Mouse (Mus musculus): Measurements from ENCODE around the gene Gm11042. TPM values are rescaled to one million over a fixed set of nuclear protein-coding genes. Genes with fewer than 3 reads are reported as not detected.

The Gm11042 gene
- not detected in 2 replicates for polyA plus RNA-seq (2015; fragmentation: Nextera tagmentation; extraction: Ambion mirVana)

DNA sequence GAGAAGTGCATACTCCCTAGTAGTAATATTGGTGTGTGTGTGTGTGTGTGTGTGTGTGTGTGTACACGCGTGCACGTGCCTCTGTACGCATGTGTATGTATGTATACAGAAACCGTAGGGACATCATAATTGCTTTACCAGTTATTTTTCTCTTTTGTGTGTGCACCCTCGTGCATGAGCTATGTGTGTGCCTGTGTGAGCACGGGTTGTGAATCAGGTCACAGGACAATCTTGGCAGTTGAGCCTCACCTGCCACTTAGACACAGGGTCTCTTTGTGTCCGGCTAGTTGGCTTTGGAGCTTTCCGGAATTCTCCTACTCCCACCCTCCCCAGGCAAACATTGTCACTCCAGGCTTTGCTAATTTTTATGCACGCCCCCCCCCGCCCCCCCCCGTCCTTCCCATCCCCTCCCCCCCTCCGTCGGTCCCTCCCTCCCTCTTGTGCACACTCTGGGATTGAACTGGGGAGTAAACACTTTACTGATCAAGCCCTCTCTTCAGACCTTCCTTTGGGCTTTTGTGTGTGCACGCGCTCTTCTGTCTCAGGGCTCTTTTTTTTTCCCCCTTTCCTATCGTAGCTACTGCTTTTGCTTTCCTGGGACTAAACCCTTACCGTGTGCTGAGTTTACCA lies at the start of gene Gm11042:
Gene Gm11042 (minus strand): TSS at position 51 of the 630 bp plus-strand sequence.
- DNase-seq (ENCODE audit: low spot score) (no peak), ATAC-seq (replicated peaks; ENCODE audit: low FRiP score, low read depth) (peak; percentile 59)
- Histone ChIP-seq H3K4me1 (replicated peaks; ENCODE audit: insufficient read depth, low read length) (no peaks in the 10 kb centered on the region), H3K9me3 (replicated peaks; ENCODE audit: low read length) (no peaks in the 10 kb centered on the region), H3K27ac (no peak within 1 kb of the TSS), H3K4me3 (replicated peaks; ENCODE audit: low read depth, low read length) (peak within 1 kb of the TSS; percentile 41), H3K27me3 (ENCODE audit: insufficient read depth, low read length) (no peaks in the 10 kb centered on the region), H3K36me3 (ENCODE audit: insufficient read depth, low read length) (no peaks in the 10 kb centered on the region), H3K4me2 (ENCODE audit: low read length) (peak within 1 kb of the TSS; percentile 60), H3K9ac (ENCODE audit: low read depth, low read length) (peak within 1 kb of the TSS; percentile 47; the same call in 1 of the 2 replicates)
- WGBS = 29% methylated on average over 17 of the region's 18 CpGs
- no peak for TF ChIP-seq CTCF (IDR thresholded peaks at IDR 0.05; ENCODE audit: low read depth)

DNA sequence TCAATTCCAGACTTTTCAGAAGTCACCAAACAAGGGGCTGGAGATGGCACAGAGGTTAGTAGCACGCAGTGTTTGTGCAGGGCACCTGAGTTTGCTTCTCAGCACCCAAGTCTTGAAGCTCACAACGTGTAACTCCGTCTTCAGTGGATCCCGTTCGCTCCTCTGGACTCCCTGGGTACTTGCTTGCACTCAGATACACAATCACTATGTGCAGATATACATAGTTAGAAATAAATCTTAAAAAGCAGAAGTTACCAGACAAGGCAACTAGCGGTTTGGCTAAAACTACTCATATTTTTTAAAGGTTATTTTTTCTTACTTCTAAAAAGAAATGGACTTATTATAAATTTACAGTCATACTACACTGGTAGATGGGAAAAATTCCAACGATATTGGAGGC lies 48.3 kb upstream of the Gm11042 start:
- H3K9me3 ChIP-seq (replicated peaks; ENCODE audit: low read length) = no peaks in the 10 kb centered on the region
- H3K36me3 ChIP-seq (ENCODE audit: insufficient read depth, low read length) = no peaks in the 10 kb centered on the region
- no peak overlapping the region for H3K9ac ChIP-seq (ENCODE audit: low read depth, low read length)
- no peak for TF ChIP-seq CTCF (IDR thresholded peaks at IDR 0.05; ENCODE audit: low read depth)
- ATAC-seq (replicated peaks; ENCODE audit: low FRiP score, low read depth) (no peak), DNase-seq (ENCODE audit: low spot score) (no peak)
- H3K27me3 ChIP-seq (ENCODE audit: insufficient read depth, low read length) = no peaks in the 10 kb centered on the region
- no peak overlapping the region for H3K4me3 ChIP-seq (replicated peaks; ENCODE audit: low read depth, low read length)
- H3K4me2 ChIP-seq (ENCODE audit: low read length) = no peak overlapping the region
- WGBS = 86% methylated on average over 7 of the region's 7 CpGs
- no peak overlapping the region for H3K27ac ChIP-seq
- H3K4me1 ChIP-seq (replicated peaks; ENCODE audit: insufficient read depth, low read length) = no peaks in the 10 kb centered on the region

DNA sequence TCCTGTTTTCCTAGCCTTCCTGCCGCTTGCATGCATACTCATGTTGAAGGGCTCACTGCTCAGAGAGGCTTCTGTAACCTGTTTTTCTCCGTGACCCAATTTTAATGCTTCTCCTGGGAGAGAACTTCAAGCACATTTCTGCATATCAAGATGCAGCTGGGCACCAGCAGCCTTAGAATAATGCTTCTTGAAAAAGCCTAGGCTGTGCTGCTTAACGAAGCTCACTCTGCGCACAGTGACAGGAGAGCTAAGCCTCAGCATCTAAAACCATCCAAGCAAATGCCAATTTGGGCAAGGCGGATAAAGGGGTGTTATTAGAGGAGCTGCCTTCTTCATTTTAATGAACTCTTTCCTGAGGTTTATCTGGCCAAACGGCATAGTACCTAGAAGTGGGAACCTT lies 46.9 kb upstream of the Gm11042 start:
- Histone ChIP-seq H3K4me1 (replicated peaks; ENCODE audit: insufficient read depth, low read length) (no peaks in the 10 kb centered on the region), H3K9ac (ENCODE audit: low read depth, low read length) (no peak overlapping the region), H3K9me3 (replicated peaks; ENCODE audit: low read length) (no peaks in the 10 kb centered on the region), H3K4me2 (ENCODE audit: low read length) (no peak overlapping the region), H3K36me3 (ENCODE audit: insufficient read depth, low read length) (no peaks in the 10 kb centered on the region), H3K27ac (no peak overlapping the region), H3K27me3 (ENCODE audit: insufficient read depth, low read length) (no peaks in the 10 kb centered on the region), H3K4me3 (replicated peaks; ENCODE audit: low read depth, low read length) (no peak overlapping the region)
- no peak for TF ChIP-seq CTCF (IDR thresholded peaks at IDR 0.05; ENCODE audit: low read depth)
- DNase-seq (ENCODE audit: low spot score) (no peak), ATAC-seq (replicated peaks; ENCODE audit: low FRiP score, low read depth) (no peak)
- WGBS = 89% methylated on average over 6 of the region's 6 CpGs

DNA sequence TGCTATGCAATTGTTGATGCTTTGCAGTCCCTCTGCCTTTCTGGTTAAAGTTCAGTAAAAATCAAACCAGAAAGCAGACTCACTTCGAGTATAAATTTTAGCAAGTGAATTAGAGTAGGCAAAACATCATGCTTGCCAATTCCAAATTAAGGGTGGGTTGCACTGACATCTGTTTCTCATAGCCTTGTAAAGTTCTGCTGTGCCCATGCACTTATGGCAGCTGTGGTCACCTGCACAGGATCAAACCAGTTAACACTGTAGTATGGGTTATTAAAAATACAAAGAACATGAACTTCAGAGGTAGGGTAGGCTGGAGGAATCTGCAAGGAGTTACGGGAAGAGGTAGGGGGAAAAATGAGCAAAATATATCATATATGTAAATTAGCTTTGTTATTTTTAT lies 46.3 kb upstream of the Gm11042 start:
- Histone ChIP-seq H3K9ac (ENCODE audit: low read depth, low read length) (no peak overlapping the region), H3K4me3 (replicated peaks; ENCODE audit: low read depth, low read length) (no peak overlapping the region), H3K27ac (no peak overlapping the region), H3K9me3 (replicated peaks; ENCODE audit: low read length) (no peaks in the 10 kb centered on the region), H3K27me3 (ENCODE audit: insufficient read depth, low read length) (no peaks in the 10 kb centered on the region), H3K4me1 (replicated peaks; ENCODE audit: insufficient read depth, low read length) (no peaks in the 10 kb centered on the region), H3K4me2 (ENCODE audit: low read length) (no peak overlapping the region), H3K36me3 (ENCODE audit: insufficient read depth, low read length) (no peaks in the 10 kb centered on the region)
- no peak for TF ChIP-seq CTCF (IDR thresholded peaks at IDR 0.05; ENCODE audit: low read depth)
- WGBS = 81% methylated on average over 2 of the region's 2 CpGs
- no peak for ATAC-seq (replicated peaks; ENCODE audit: low FRiP score, low read depth)
- DNase-seq (ENCODE audit: low spot score) = no peak

DNA sequence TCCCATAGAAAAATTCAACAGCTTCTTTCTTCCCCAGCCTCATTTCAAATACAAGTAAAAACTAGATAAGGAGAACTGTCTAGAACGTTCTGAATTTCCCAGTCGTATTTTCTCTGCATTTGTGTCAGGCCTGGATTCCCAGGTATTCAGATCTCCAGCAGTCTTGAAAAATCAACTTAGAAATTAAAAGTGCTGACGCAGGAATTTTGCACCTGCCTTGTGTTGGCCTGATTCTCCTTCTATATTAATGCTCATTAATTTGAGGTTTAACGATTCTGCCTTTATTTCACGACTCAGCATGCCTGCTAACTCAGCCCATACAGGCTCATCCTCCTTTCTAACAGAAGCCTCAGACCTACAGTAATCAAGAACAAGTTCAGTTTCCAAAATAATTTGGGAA lies 43.6 kb upstream of the Gm11042 start:
- Histone ChIP-seq H3K9me3 (replicated peaks; ENCODE audit: low read length) (no peaks in the 10 kb centered on the region), H3K9ac (ENCODE audit: low read depth, low read length) (no peak overlapping the region), H3K27me3 (ENCODE audit: insufficient read depth, low read length) (no peaks in the 10 kb centered on the region), H3K4me1 (replicated peaks; ENCODE audit: insufficient read depth, low read length) (no peaks in the 10 kb centered on the region), H3K4me3 (replicated peaks; ENCODE audit: low read depth, low read length) (no peak overlapping the region), H3K4me2 (ENCODE audit: low read length) (no peak overlapping the region), H3K36me3 (ENCODE audit: insufficient read depth, low read length) (no peaks in the 10 kb centered on the region), H3K27ac (no peak overlapping the region)
- 83% methylated on average over 5 of the region's 5 CpGs for WGBS
- DNase-seq (ENCODE audit: low spot score) = no peak
- TF ChIP-seq CTCF (IDR thresholded peaks at IDR 0.05; ENCODE audit: low read depth) = no peak
- no peak for ATAC-seq (replicated peaks; ENCODE audit: low FRiP score, low read depth)

GRCm38 (mm10) chr12:74357806-74358205 lies 41.6 kb upstream of the Gm11042 start:
- Histone ChIP-seq H3K4me1 (replicated peaks; ENCODE audit: insufficient read depth, low read length) (no peaks in the 10 kb centered on the region), H3K27ac (no peak overlapping the region), H3K9ac (ENCODE audit: low read depth, low read length) (no peak overlapping the region), H3K4me3 (replicated peaks; ENCODE audit: low read depth, low read length) (no peak overlapping the region), H3K4me2 (ENCODE audit: low read length) (no peak overlapping the region), H3K36me3 (ENCODE audit: insufficient read depth, low read length) (no peaks in the 10 kb centered on the region), H3K9me3 (replicated peaks; ENCODE audit: low read length) (no peaks in the 10 kb centered on the region), H3K27me3 (ENCODE audit: insufficient read depth, low read length) (no peaks in the 10 kb centered on the region)
- 38% methylated on average over 6 of the region's 6 CpGs for WGBS
- TF ChIP-seq CTCF (IDR thresholded peaks at IDR 0.05; ENCODE audit: low read depth) = no peak
- ATAC-seq (replicated peaks; ENCODE audit: low FRiP score, low read depth) = no peak
- peak; percentile 20 for DNase-seq (ENCODE audit: low spot score)

GRCm38 (mm10) chr12:74342720-74343119 lies 26.5 kb upstream of the Gm11042 start:
- H3K9ac ChIP-seq (ENCODE audit: low read depth, low read length) = no peak overlapping the region
- no peak overlapping the region for H3K4me2 ChIP-seq (ENCODE audit: low read length)
- H3K27ac ChIP-seq = no peak overlapping the region
- H3K36me3 ChIP-seq (ENCODE audit: insufficient read depth, low read length) = no peaks in the 10 kb centered on the region
- no peaks in the 10 kb centered on the region for H3K9me3 ChIP-seq (replicated peaks; ENCODE audit: low read length)
- no peaks in the 10 kb centered on the region for H3K27me3 ChIP-seq (ENCODE audit: insufficient read depth, low read length)
- DNase-seq (ENCODE audit: low spot score) (peak; percentile 54), ATAC-seq (replicated peaks; ENCODE audit: low FRiP score, low read depth) (no peak)
- no peak for TF ChIP-seq CTCF (IDR thresholded peaks at IDR 0.05; ENCODE audit: low read depth)
- WGBS = 26% methylated on average over 3 of the region's 3 CpGs
- H3K4me1 ChIP-seq (replicated peaks; ENCODE audit: insufficient read depth, low read length) = no peaks in the 10 kb centered on the region
- no peak overlapping the region for H3K4me3 ChIP-seq (replicated peaks; ENCODE audit: low read depth, low read length)

All from kidney, postnatal 0 days (tissue).